Mouse (Mus musculus) cerebellum, adult 2 months (tissue): ENCODE measurements around the gene Gm49711. TPM values are rescaled to one million over a fixed set of nuclear protein-coding genes. Genes with fewer than 3 reads are reported as not detected.
"Not testable (repeated sequence)": the region's sequence is repeated elsewhere in the genome, so short reads cannot be mapped to it uniquely, and the experiment has no call there.

ENCODE experiments used
- DNase-seq, 2 experiments: peaks; one replicate each; pipeline ENCODE4 v3.0.0; 2021
- H3K27ac ChIP-seq: fragments of 200-500 bp; 2 replicates; pipeline ENCODE4 v1.5.1; 2012; ENCODE audit warnings: low read length, control low read depth, inconsistent platforms; ENCODE audit not compliant: insufficient read depth
- H3K27me3 ChIP-seq: fragments of 200-500 bp; 2 replicates; pipeline ENCODE4 v1.6.1; 2012; ENCODE audit warnings: inconsistent platforms, mild to moderate bottlenecking, low read length, moderate library complexity; ENCODE audit not compliant: control insufficient read depth, insufficient read depth
- H3K4me1 ChIP-seq: fragments of 200-500 bp; 2 replicates; pipeline ENCODE4 v1.6.1; 2011; ENCODE audit warnings: low read length; ENCODE audit not compliant: control insufficient read depth, insufficient read depth
- H3K4me3 ChIP-seq: fragments of 200-500 bp; replicated peaks from 2 replicates; pipeline ENCODE3; 2011; ENCODE audit warnings: mild to moderate bottlenecking, low read depth, low read length, control low read depth; ENCODE audit not compliant: insufficient read depth
- CTCF ChIP-seq: fragments of 200-500 bp; IDR thresholded peaks from 2 replicates; pipeline ENCODE4 v1.5.1; 2011; ENCODE audit warnings: low read depth, mild to moderate bottlenecking, control low read depth, low read length, moderate library complexity, borderline replicate concordance; ENCODE audit not compliant: insufficient read depth
- POLR2A ChIP-seq: fragments of 200-500 bp; IDR thresholded peaks from 2 replicates; pipeline ENCODE4 v1.6.1; 2011; ENCODE audit warnings: low read length, control low read depth, borderline replicate concordance; ENCODE audit not compliant: insufficient read depth
- WGBS: fragments of 180-500 bp; shearing (Covaris S2); methylation state at CpG from one replicate; pipeline ENCODE4 v1.1.7; 2018; 5-methylcytosine and 5-hydroxymethylcytosine counted together
- polyA plus RNA-seq: library from polyadenylated mRNA; depleted of rRNA; stranded (reverse); fragments of >200 nt; gene quantifications from 2 replicates; pipeline ENCODE4 v1.2.3, GENCODE M21; 2012

Gm49711 gene
- polyA plus RNA-seq, 1 experiment: 0.38 TPM

- Histone ChIP-seq H3K27ac (no peak overlapping the region), H3K4me3 (no peak overlapping the region), H3K27me3 (no peaks in the 10 kb centered on the region), H3K4me1 (peaks cover 4% of the 10 kb centered on the region)
- WGBS: 35% methylated on average over 10 of the region's 10 CpGs
- TF ChIP-seq CTCF (no peak), POLR2A (no peak)
- DNase-seq: no peak
These were observed 25.8 kb downstream of the Gm49711 start for GRCm38 (mm10) chr16:92083771-92084453.

- Histone ChIP-seq H3K27me3 (no peaks in the 10 kb centered on the region), H3K4me1 (peaks cover 3% of the 10 kb centered on the region; the same call in 1 of the 2 replicates), H3K4me3 (no peak overlapping the region), H3K27ac (no peak overlapping the region)
- DNase-seq: no peak
- TF ChIP-seq CTCF (no peak), POLR2A (no peak)
- WGBS: 50% methylated on average over 3 of the region's 3 CpGs
These were observed 31.1 kb downstream of the Gm49711 start for GRCm38 (mm10) chr16:92089225-92089624.

GRCm38 (mm10) chr16:92091876-92092275 lies 33.8 kb downstream of the Gm49711 start:
- Histone ChIP-seq H3K27ac (no peak overlapping the region), H3K4me3 (no peak overlapping the region), H3K4me1 (peaks cover 3% of the 10 kb centered on the region; the same call in 1 of the 2 replicates), H3K27me3 (no peaks in the 10 kb centered on the region)
- 49% methylated on average over 5 of the region's 5 CpGs for WGBS
- no peak for DNase-seq
- TF ChIP-seq CTCF: no peak
- TF ChIP-seq POLR2A: no peak

GRCm38 (mm10) chr16:92098351-92099051 lies 40.4 kb downstream of the Gm49711 start:
- 60% methylated on average over 10 of the region's 10 CpGs for WGBS
- Histone ChIP-seq H3K4me1 (peaks cover 5% of the 10 kb centered on the region; the same call in 1 of the 2 replicates), H3K27ac (no peak overlapping the region), H3K27me3 (no peaks in the 10 kb centered on the region), H3K4me3 (no peak overlapping the region)
- no peak for TF ChIP-seq POLR2A
- no peak for TF ChIP-seq CTCF
- DNase-seq: peak in 1 of 2 experiments; percentile 34

- 71% methylated on average over 16 of the region's 16 CpGs for WGBS
- H3K4me1 ChIP-seq: peaks cover 5% of the 10 kb centered on the region; the same call in 1 of the 2 replicates
- no peak overlapping the region for H3K4me3 ChIP-seq
- H3K27me3 ChIP-seq: no peaks in the 10 kb centered on the region
- H3K27ac ChIP-seq: no peak overlapping the region
- no peak for DNase-seq
- TF ChIP-seq POLR2A (no peak), CTCF (no peak)
These were observed 41.5 kb downstream of the Gm49711 start for GRCm38 (mm10) chr16:92099598-92099997.

GRCm38 (mm10) chr16:92100111-92100510 lies 42.0 kb downstream of the Gm49711 start:
- H3K27me3 ChIP-seq: no peaks in the 10 kb centered on the region
- WGBS: 67% methylated on average over 4 of the region's 4 CpGs
- H3K4me1 ChIP-seq: peaks cover 9% of the 10 kb centered on the region; the same call in 1 of the 2 replicates
- no peak overlapping the region for H3K27ac ChIP-seq
- no peak overlapping the region for H3K4me3 ChIP-seq
- no peak for DNase-seq
- no peak for TF ChIP-seq CTCF

- Histone ChIP-seq H3K4me1 (peaks cover 9% of the 10 kb centered on the region; the same call in 1 of the 2 replicates), H3K27me3 (no peaks in the 10 kb centered on the region), H3K4me3 (no peak overlapping the region), H3K27ac (no peak overlapping the region)
- DNase-seq: no peak
- 33% methylated on average over 5 of the region's 5 CpGs for WGBS
- TF ChIP-seq POLR2A: no peak
- no peak for TF ChIP-seq CTCF
These were observed 44.0 kb downstream of the Gm49711 start for GRCm38 (mm10) chr16:92102115-92102514.

- 93% methylated on average over 6 of the region's 7 CpGs for WGBS
- not testable (repeated sequence) for H3K4me1 ChIP-seq, H3K27me3 ChIP-seq, H3K4me3 ChIP-seq, DNase-seq, H3K27ac ChIP-seq
These were observed 44.8 kb downstream of the Gm49711 start for GRCm38 (mm10) chr16:92102931-92103330.
